Mouse (Mus musculus) adrenal gland, adult 2 months (tissue): ENCODE data around the gene Acsbg1. TPM values are rescaled to one million over a fixed set of nuclear protein-coding genes. Genes with fewer than 3 reads are reported as not detected.

Source experiments
- microRNA-seq, 2 experiments: library from miRNA; unstranded; fragments of <30 nt; microRNA quantifications; one replicate each; pipeline ENCODE4 v1.2.0; 2021
- polyA plus RNA-seq: library from polyadenylated mRNA; depleted of rRNA; stranded (reverse); fragments of >200 nt; gene quantifications from 2 replicates; pipeline ENCODE4 v1.2.3, GENCODE M21; 2012; rRNA removed
- total RNA-seq, 2 experiments: library from RNA; stranded (reverse); gene quantifications; 2 replicates each; pipeline ENCODE4 v1.2.3; 2021

Acsbg1 gene
- total and polyA plus RNA-seq, 3 experiments = 126 to 285 (median 144) TPM

Small RNAs within 50 kb of the gene (microRNA-seq; reads per million reads assigned to microRNA genes)
- 0 to 0.41 reads per million in 2 experiments for gene Mir5710

Other genes with a start within 250 kb of the Acsbg1 start
- 10 to 100 TPM; 15.0 to 15.9 TPM for gene Dmxl2, start 160.2 kb downstream of the Acsbg1 start, total RNA-seq
- 0.81 and 1.5 TPM in 2 replicates for gene Dmxl2, start 160.2 kb downstream of the Acsbg1 start, polyA plus RNA-seq
- not detected for gene Sh2d7, start 122.9 kb downstream of the Acsbg1 start, total RNA-seq
- gene Sh2d7, start 122.9 kb downstream of the Acsbg1 start, polyA plus RNA-seq = not detected in 2 replicates
- gene Cib2, start 101.7 kb downstream of the Acsbg1 start, total RNA-seq = 100 to 1,000 TPM in 1 of 2 experiments, 10 to 100 TPM in 1; 47.9 to 131 TPM
- gene Cib2, start 101.7 kb downstream of the Acsbg1 start, polyA plus RNA-seq = 15.1 and 31.7 TPM in 2 replicates
- 100 to 1,000 TPM; 245 to 445 TPM for gene Idh3a, start 75.5 kb downstream of the Acsbg1 start, total RNA-seq
- 44.3 and 48.7 TPM in 2 replicates for gene Idh3a, start 75.5 kb downstream of the Acsbg1 start, polyA plus RNA-seq
- gene Dnaja4, start 37.0 kb upstream of the Acsbg1 start, total RNA-seq = 10 to 100 TPM; 22.1 to 27.4 TPM
- gene Dnaja4, start 37.0 kb upstream of the Acsbg1 start, polyA plus RNA-seq = 7.2 and 8.6 TPM in 2 replicates
- 10 to 100 TPM; 57.4 to 62.8 TPM for gene Wdr61, start 72.6 kb upstream of the Acsbg1 start, total RNA-seq
- 10.4 and 10.5 TPM in 2 replicates for gene Wdr61, start 72.6 kb upstream of the Acsbg1 start, polyA plus RNA-seq
- gene Crabp1, start 102.9 kb upstream of the Acsbg1 start, total RNA-seq = 10 to 100 TPM in 1 of 2 experiments, 1 to 10 TPM in 1; 9.1 to 13.6 TPM
- 19.9 and 30.1 TPM in 2 replicates for gene Crabp1, start 102.9 kb upstream of the Acsbg1 start, polyA plus RNA-seq
- gene Ireb2, start 201.9 kb upstream of the Acsbg1 start, total RNA-seq = 10 to 100 TPM; 40.9 to 41.5 TPM
- 1.0 and 1.5 TPM in 2 replicates for gene Ireb2, start 201.9 kb upstream of the Acsbg1 start, polyA plus RNA-seq